In genomic region chr11:101064462-101064861, GRCm38 (mm10) we compare ENCODE assay signal across 8 mouse cellular contexts. TPM values are rescaled to one million over a fixed set of nuclear protein-coding genes. Genes with fewer than 3 reads are reported as not detected.
DNase-seq lines count a peak whose midpoint lies in the region; ATAC-seq lines count a peak whose summit lies in the region.

No protein-coding gene starts in this region.

- H3K36me3 ChIP-seq in kidney, embryonic 15.5 days, result peaks cover 9% of the 10 kb centered on the region
- peaks cover 13% of the 10 kb centered on the region; the same call in 1 of the 2 replicates for H3K36me3 ChIP-seq in embryonic facial prominence, embryonic 12.5 days
- peaks cover 46% of the 10 kb centered on the region for H3K36me3 ChIP-seq in liver, embryonic 15.5 days (replicated peaks)

- H3K27me3 ChIP-seq in kidney, embryonic 15.5 days, result peaks cover 13% of the 10 kb centered on the region; the same call in 1 of the 2 replicates
- H3K27me3 ChIP-seq in embryonic facial prominence, embryonic 12.5 days, result no peaks in the 10 kb centered on the region
- peaks cover 16% of the 10 kb centered on the region for H3K27me3 ChIP-seq in liver, embryonic 15.5 days

- no peak overlapping the region for H3K4me3 ChIP-seq in kidney, embryonic 15.5 days (replicated peaks)
- no peak overlapping the region for H3K4me3 ChIP-seq in embryonic facial prominence, embryonic 12.5 days
- peak overlapping the region; percentile 32; the same call in 1 of the 2 replicates for H3K4me3 ChIP-seq in liver, embryonic 15.5 days (replicated peaks)

- peak; percentile 35 for DNase-seq in adrenal gland, adult 8-10 months
- no peak for DNase-seq in adrenal gland, postnatal 25 days
- no peak for DNase-seq in kidney, postnatal 14 days
- DNase-seq in gastrocnemius, postnatal 25 days, result no peak

- H3K4me2 ChIP-seq in kidney, embryonic 15.5 days, result no peak overlapping the region
- H3K4me2 ChIP-seq in embryonic facial prominence, embryonic 12.5 days (replicated peaks), result no peak overlapping the region
- H3K4me2 ChIP-seq in liver, embryonic 15.5 days, result peak overlapping the region; percentile 69

- H3K4me1 ChIP-seq in kidney, embryonic 15.5 days, result peaks cover 64% of the 10 kb centered on the region
- peaks cover 31% of the 10 kb centered on the region for H3K4me1 ChIP-seq in embryonic facial prominence, embryonic 12.5 days
- peaks cover 73% of the 10 kb centered on the region for H3K4me1 ChIP-seq in liver, embryonic 15.5 days (replicated peaks)

- 76% methylated on average over 4 of the region's 4 CpGs for WGBS in kidney, embryonic 15.5 days
- WGBS in embryonic facial prominence, embryonic 12.5 days, result 68% methylated on average over 4 of the region's 4 CpGs
- WGBS in liver, embryonic 15.5 days (ENCODE audit: insufficient replicate concordance), result 68% methylated on average over 4 of the region's 4 CpGs

- H3K27ac ChIP-seq in kidney, embryonic 15.5 days, result peak overlapping the region; percentile 95
- peak overlapping the region; percentile 86 for H3K27ac ChIP-seq in embryonic facial prominence, embryonic 12.5 days
- H3K27ac ChIP-seq in liver, embryonic 15.5 days (replicated peaks), result peak overlapping the region; percentile 100

- H3K9me3 ChIP-seq in kidney, embryonic 15.5 days (replicated peaks), result no peaks in the 10 kb centered on the region
- no peaks in the 10 kb centered on the region for H3K9me3 ChIP-seq in embryonic facial prominence, embryonic 12.5 days
- no peaks in the 10 kb centered on the region for H3K9me3 ChIP-seq in liver, embryonic 15.5 days (replicated peaks)

- no peak for ATAC-seq in kidney, embryonic 15.5 days (replicated peaks; ENCODE audit: low FRiP score)
- no peak for ATAC-seq in embryonic facial prominence, embryonic 12.5 days (ENCODE audit: insufficient number of reproducible peaks, insufficient read depth, low FRiP score, low TSS enrichment)
- ATAC-seq in liver, embryonic 15.5 days (ENCODE audit: insufficient read depth), result no peak
- ATAC-seq in granulocyte monocyte progenitor cell, adult 5-6 weeks (replicated peaks; ENCODE audit: poor library complexity, severe bottlenecking), result no peak

- H3K9ac ChIP-seq in kidney, embryonic 15.5 days, result no peak overlapping the region
- no peak overlapping the region for H3K9ac ChIP-seq in embryonic facial prominence, embryonic 12.5 days
- peak overlapping the region; percentile 59 for H3K9ac ChIP-seq in liver, embryonic 15.5 days

RNA-seq across cellular contexts. Expression of gene Naglu, which starts 5.3 kb away (rescaled TPM):
- total RNA-seq in adrenal gland, adult 8-10 months (2022), result 10 to 100 TPM; 45.3 to 51.8 (median 49.6) TPM
- 39.3 and 54.1 TPM in 2 replicates for total RNA-seq in adrenal gland, postnatal 25 days (2021)
- polyA plus RNA-seq in kidney, embryonic 15.5 days (2015; fragmentation: Nextera tagmentation; extraction: Ambion mirVana), result 16.8 TPM in 2 replicates
- polyA plus RNA-seq in embryonic facial prominence, embryonic 12.5 days (2016; fragmentation: Nextera tagmentation; extraction: Ambion mirVana), result 9.4 and 9.5 TPM in 2 replicates
- 7.1 and 7.5 TPM in 2 replicates for polyA plus RNA-seq in liver, embryonic 15.5 days (2015; fragmentation: Nextera tagmentation; extraction: Ambion mirVana)
- total RNA-seq in granulocyte monocyte progenitor cell, adult 5-6 weeks (2014; fragmentation: Nextera tagmentation), result 9.3 and 15.7 TPM in 2 replicates
- total RNA-seq in granulocyte monocyte progenitor cell, adult 5-6 weeks (2017), result 12.7 and 13.7 TPM in 2 replicates
- total RNA-seq in gastrocnemius, postnatal 25 days (2021), result 1 to 10 TPM; 3.3 to 3.9 TPM

RNA-seq across cellular contexts. Expression of gene Hsd17b1, which starts 13.7 kb away (rescaled TPM):
- 1 to 10 TPM; 1.7 to 2.4 (median 2.0) TPM for total RNA-seq in adrenal gland, adult 8-10 months (2022)
- total RNA-seq in adrenal gland, postnatal 25 days (2021), result 2.6 and 3.3 TPM in 2 replicates
- polyA plus RNA-seq in kidney, embryonic 15.5 days (2015; fragmentation: Nextera tagmentation; extraction: Ambion mirVana), result 0.19 and 0.24 TPM in 2 replicates
- polyA plus RNA-seq in embryonic facial prominence, embryonic 12.5 days (2016; fragmentation: Nextera tagmentation; extraction: Ambion mirVana), result 0.15 TPM in 1 of 2 replicates, not detected in the other
- polyA plus RNA-seq in liver, embryonic 15.5 days (2015; fragmentation: Nextera tagmentation; extraction: Ambion mirVana), result 0.29 and 0.39 TPM in 2 replicates
- 1.5 and 12.9 TPM in 2 replicates for total RNA-seq in granulocyte monocyte progenitor cell, adult 5-6 weeks (2014; fragmentation: Nextera tagmentation)
- 7.4 and 8.2 TPM in 2 replicates for total RNA-seq in granulocyte monocyte progenitor cell, adult 5-6 weeks (2017)
- not detected for total RNA-seq in gastrocnemius, postnatal 25 days (2021)

RNA-seq across cellular contexts. Expression of gene Coasy, which starts 17.9 kb away (rescaled TPM):
- total RNA-seq in adrenal gland, adult 8-10 months (2022), result 100 to 1,000 TPM in 2 of 4 experiments, 10 to 100 TPM in 2; 70.8 to 104 (median 89.9) TPM
- total RNA-seq in adrenal gland, postnatal 25 days (2021), result 93.5 and 115 TPM in 2 replicates
- polyA plus RNA-seq in kidney, embryonic 15.5 days (2015; fragmentation: Nextera tagmentation; extraction: Ambion mirVana), result 46.3 and 46.7 TPM in 2 replicates
- polyA plus RNA-seq in embryonic facial prominence, embryonic 12.5 days (2016; fragmentation: Nextera tagmentation; extraction: Ambion mirVana), result 43.4 and 45.6 TPM in 2 replicates
- 18.9 and 22.9 TPM in 2 replicates for polyA plus RNA-seq in liver, embryonic 15.5 days (2015; fragmentation: Nextera tagmentation; extraction: Ambion mirVana)
- total RNA-seq in granulocyte monocyte progenitor cell, adult 5-6 weeks (2014; fragmentation: Nextera tagmentation), result 26.8 and 35.8 TPM in 2 replicates
- 30.5 and 32.2 TPM in 2 replicates for total RNA-seq in granulocyte monocyte progenitor cell, adult 5-6 weeks (2017)
- total RNA-seq in gastrocnemius, postnatal 25 days (2021), result 10 to 100 TPM in 1 of 2 experiments, 1 to 10 TPM in 1; 7.9 to 10.3 TPM

RNA-seq across cellular contexts. Expression of gene Mlx, which starts 22.6 kb away (rescaled TPM):
- total RNA-seq in adrenal gland, adult 8-10 months (2022), result 10 to 100 TPM; 38.1 to 69.0 (median 47.6) TPM
- total RNA-seq in adrenal gland, postnatal 25 days (2021), result 55.2 and 70.0 TPM in 2 replicates
- 44.9 and 46.9 TPM in 2 replicates for polyA plus RNA-seq in kidney, embryonic 15.5 days (2015; fragmentation: Nextera tagmentation; extraction: Ambion mirVana)
- polyA plus RNA-seq in embryonic facial prominence, embryonic 12.5 days (2016; fragmentation: Nextera tagmentation; extraction: Ambion mirVana), result 37.8 and 42.8 TPM in 2 replicates
- 24.2 and 26.7 TPM in 2 replicates for polyA plus RNA-seq in liver, embryonic 15.5 days (2015; fragmentation: Nextera tagmentation; extraction: Ambion mirVana)
- total RNA-seq in granulocyte monocyte progenitor cell, adult 5-6 weeks (2014; fragmentation: Nextera tagmentation), result 76.1 and 81.6 TPM in 2 replicates
- total RNA-seq in granulocyte monocyte progenitor cell, adult 5-6 weeks (2017), result 68.2 and 82.4 TPM in 2 replicates
- total RNA-seq in gastrocnemius, postnatal 25 days (2021), result 10 to 100 TPM in 1 of 2 experiments, 1 to 10 TPM in 1; 7.5 to 11.0 TPM

RNA-seq across cellular contexts. Expression of gene Psmc3ip, which starts 30.8 kb away (rescaled TPM):
- total RNA-seq in adrenal gland, adult 8-10 months (2022), result 1 to 10 TPM; 3.6 to 5.9 (median 4.2) TPM
- total RNA-seq in adrenal gland, postnatal 25 days (2021), result 7.1 and 9.4 TPM in 2 replicates
- polyA plus RNA-seq in kidney, embryonic 15.5 days (2015; fragmentation: Nextera tagmentation; extraction: Ambion mirVana), result 37.3 and 38.0 TPM in 2 replicates
- 45.7 and 46.0 TPM in 2 replicates for polyA plus RNA-seq in embryonic facial prominence, embryonic 12.5 days (2016; fragmentation: Nextera tagmentation; extraction: Ambion mirVana)
- polyA plus RNA-seq in liver, embryonic 15.5 days (2015; fragmentation: Nextera tagmentation; extraction: Ambion mirVana), result 15.2 and 15.4 TPM in 2 replicates
- 51.8 and 62.8 TPM in 2 replicates for total RNA-seq in granulocyte monocyte progenitor cell, adult 5-6 weeks (2014; fragmentation: Nextera tagmentation)
- total RNA-seq in granulocyte monocyte progenitor cell, adult 5-6 weeks (2017), result 42.9 and 63.5 TPM in 2 replicates
- total RNA-seq in gastrocnemius, postnatal 25 days (2021), result 1 to 10 TPM; 1.5 to 1.7 TPM
